Mouse (Mus musculus): ENCODE measurements around the gene Slc13a2. TPM values are rescaled to one million over a fixed set of nuclear protein-coding genes. Genes with fewer than 3 reads are reported as not detected.

Gene Slc13a2
- polyA plus RNA-seq (2014; fragmentation: Nextera tagmentation; extraction: Ambion mirVana), result 0.07 and 0.12 TPM in 2 replicates

- no peaks in the 10 kb centered on the region; the same call in 1 of the 2 replicates for H3K27me3 ChIP-seq (replicated peaks; ENCODE audit: control insufficient read depth, insufficient read depth, low read length)
- no peak within 1 kb of the TSS for H3K9ac ChIP-seq (ENCODE audit: low read length)
- no peak for ATAC-seq (replicated peaks; ENCODE audit: low FRiP score, low TSS enrichment, low read depth)
- WGBS, result 20% methylated on average over 13 of the region's 13 CpGs
- DNase-seq (ENCODE audit: low spot score), result no peak
- H3K4me1 ChIP-seq (replicated peaks; ENCODE audit: control insufficient read depth, insufficient read depth, low read length), result no peaks in the 10 kb centered on the region
- no peaks in the 10 kb centered on the region for H3K36me3 ChIP-seq (ENCODE audit: control insufficient read depth, insufficient read depth, low read length)
- H3K4me3 ChIP-seq (ENCODE audit: low read depth, low read length), result no peak within 1 kb of the TSS
- H3K9me3 ChIP-seq (ENCODE audit: control insufficient read depth, low read length), result no peaks in the 10 kb centered on the region
- no peak within 1 kb of the TSS for H3K4me2 ChIP-seq (ENCODE audit: low read length)
- H3K27ac ChIP-seq (ENCODE audit: low read depth), result no peak within 1 kb of the TSS
Measured at GRCm38 (mm10) chr11:78422055-78422819, at the start of gene Slc13a2. TSS of gene Slc13a2 (minus strand) at chr11:78422217.

GRCm38 (mm10) chr11:78471326-78472103 lies 49.5 kb upstream of the Slc13a2 start:
- ATAC-seq (replicated peaks; ENCODE audit: low FRiP score, low TSS enrichment, low read depth), result no peak
- no peak overlapping the region for H3K4me3 ChIP-seq (ENCODE audit: low read depth, low read length)
- peaks cover 3% of the 10 kb centered on the region; the same call in 1 of the 2 replicates for H3K4me1 ChIP-seq (replicated peaks; ENCODE audit: control insufficient read depth, insufficient read depth, low read length)
- no peaks in the 10 kb centered on the region for H3K9me3 ChIP-seq (ENCODE audit: control insufficient read depth, low read length)
- no peaks in the 10 kb centered on the region for H3K27me3 ChIP-seq (replicated peaks; ENCODE audit: control insufficient read depth, insufficient read depth, low read length)
- 88% methylated on average over 10 of the region's 10 CpGs for WGBS
- no peak overlapping the region for H3K27ac ChIP-seq (ENCODE audit: low read depth)
- no peak overlapping the region for H3K9ac ChIP-seq (ENCODE audit: low read length)
- H3K36me3 ChIP-seq (ENCODE audit: control insufficient read depth, insufficient read depth, low read length), result 0 out of 2 replicates have a peak, but pooled peaks cover 2% of the 10 kb centered on the region
- H3K4me2 ChIP-seq (ENCODE audit: low read length), result no peak overlapping the region
- no peak for DNase-seq (ENCODE audit: low spot score)

GRCm38 (mm10) chr11:78467932-78468331 lies 45.9 kb upstream of the Slc13a2 start:
- 49% methylated on average over 3 of the region's 3 CpGs for WGBS
- H3K27ac ChIP-seq (ENCODE audit: low read depth), result no peak overlapping the region

DNA sequence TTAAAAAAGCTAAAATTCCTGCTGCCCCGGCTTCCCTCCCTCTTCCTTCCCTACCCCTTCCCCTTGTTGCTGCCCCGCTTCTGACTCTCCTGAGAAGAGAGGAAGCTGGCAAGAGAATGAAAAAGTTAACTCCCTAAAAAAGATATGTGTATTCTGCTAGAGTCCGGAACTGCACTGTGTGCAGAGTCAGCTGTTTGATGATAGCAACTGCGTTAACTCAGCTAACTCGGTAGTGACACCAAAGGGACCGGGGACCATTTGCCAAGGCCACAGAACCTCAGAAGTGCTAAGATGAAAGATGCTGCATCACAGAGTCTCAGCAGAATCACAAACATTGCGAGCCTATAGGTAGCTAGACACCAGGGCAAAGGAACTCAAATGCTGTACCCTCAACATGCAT lies 45.5 kb upstream of the Slc13a2 start:
- Histone ChIP-seq H3K9ac (ENCODE audit: low read length) (no peak overlapping the region), H3K27ac (ENCODE audit: low read depth) (no peak overlapping the region), H3K27me3 (replicated peaks; ENCODE audit: control insufficient read depth, insufficient read depth, low read length) (no peaks in the 10 kb centered on the region), H3K36me3 (ENCODE audit: control insufficient read depth, insufficient read depth, low read length) (0 out of 2 replicates have a peak, but pooled peaks cover 2% of the 10 kb centered on the region), H3K9me3 (ENCODE audit: control insufficient read depth, low read length) (no peaks in the 10 kb centered on the region), H3K4me3 (ENCODE audit: low read depth, low read length) (no peak overlapping the region), H3K4me2 (ENCODE audit: low read length) (no peak overlapping the region), H3K4me1 (replicated peaks; ENCODE audit: control insufficient read depth, insufficient read depth, low read length) (peaks cover 15% of the 10 kb centered on the region; the same call in 1 of the 2 replicates)
- ATAC-seq (replicated peaks; ENCODE audit: low FRiP score, low TSS enrichment, low read depth), result no peak
- WGBS, result 83% methylated on average over 7 of the region's 7 CpGs
- no peak for DNase-seq (ENCODE audit: low spot score)

More at GRCm38 (mm10) chr11:78467932-78468331, 45.9 kb upstream of the Slc13a2 start:
- no peak overlapping the region for H3K4me3 ChIP-seq (ENCODE audit: low read depth, low read length)
- H3K9ac ChIP-seq (ENCODE audit: low read length), result no peak overlapping the region
- no peaks in the 10 kb centered on the region for H3K27me3 ChIP-seq (replicated peaks; ENCODE audit: control insufficient read depth, insufficient read depth, low read length)
- no peak for ATAC-seq (replicated peaks; ENCODE audit: low FRiP score, low TSS enrichment, low read depth)
- no peak for DNase-seq (ENCODE audit: low spot score)
- H3K4me1 ChIP-seq (replicated peaks; ENCODE audit: control insufficient read depth, insufficient read depth, low read length), result peaks cover 15% of the 10 kb centered on the region; the same call in 1 of the 2 replicates
- 0 out of 2 replicates have a peak, but pooled peaks cover 2% of the 10 kb centered on the region for H3K36me3 ChIP-seq (ENCODE audit: control insufficient read depth, insufficient read depth, low read length)
- no peak overlapping the region for H3K4me2 ChIP-seq (ENCODE audit: low read length)
- H3K9me3 ChIP-seq (ENCODE audit: control insufficient read depth, low read length), result no peaks in the 10 kb centered on the region

- 70% methylated on average over 23 of the region's 23 CpGs for whole genome bisulfite sequencing
- Histone ChIP-seq H3K27ac (ENCODE audit: low read depth) (peak overlapping the region; percentile 91), H3K9me3 (ENCODE audit: control insufficient read depth, low read length) (0 out of 2 replicates have a peak, but pooled peaks cover 3% of the 10 kb centered on the region), H3K36me3 (ENCODE audit: control insufficient read depth, insufficient read depth, low read length) (0 out of 2 replicates have a peak, but pooled peaks cover 1% of the 10 kb centered on the region), H3K4me1 (replicated peaks; ENCODE audit: control insufficient read depth, insufficient read depth, low read length) (peaks cover 15% of the 10 kb centered on the region; the same call in 1 of the 2 replicates), H3K4me3 (ENCODE audit: low read depth, low read length) (peak overlapping the region; percentile 87), H3K4me2 (ENCODE audit: low read length) (peak overlapping the region; percentile 78), H3K27me3 (replicated peaks; ENCODE audit: control insufficient read depth, insufficient read depth, low read length) (no peaks in the 10 kb centered on the region), H3K9ac (ENCODE audit: low read length) (peak overlapping the region; percentile 79)
- DNase-seq (ENCODE audit: low spot score), result no peak
- peak; percentile 36 for ATAC-seq (replicated peaks; ENCODE audit: low FRiP score, low TSS enrichment, low read depth)
Measured at GRCm38 (mm10) chr11:78466242-78466912, 44.4 kb upstream of the Slc13a2 start.

- Histone ChIP-seq H3K9me3 (ENCODE audit: control insufficient read depth, low read length) (0 out of 2 replicates have a peak, but pooled peaks cover 3% of the 10 kb centered on the region), H3K9ac (ENCODE audit: low read length) (peak within 1 kb of the TSS; percentile 79), H3K4me3 (ENCODE audit: low read depth, low read length) (peak within 1 kb of the TSS; percentile 87), H3K36me3 (ENCODE audit: control insufficient read depth, insufficient read depth, low read length) (no peaks in the 10 kb centered on the region), H3K4me1 (replicated peaks; ENCODE audit: control insufficient read depth, insufficient read depth, low read length) (peaks cover 15% of the 10 kb centered on the region; the same call in 1 of the 2 replicates), H3K4me2 (ENCODE audit: low read length) (peak within 1 kb of the TSS; percentile 78), H3K27me3 (replicated peaks; ENCODE audit: control insufficient read depth, insufficient read depth, low read length) (no peaks in the 10 kb centered on the region), H3K27ac (ENCODE audit: low read depth) (peak within 1 kb of the TSS; percentile 91)
- under 1% methylated on average over 41 of the region's 41 CpGs for WGBS
- ATAC-seq (replicated peaks; ENCODE audit: low FRiP score, low TSS enrichment, low read depth), result peak; percentile 94
- DNase-seq (ENCODE audit: low spot score), result peak; percentile 92
Measured at GRCm38 (mm10) chr11:78465568-78466180, 43.7 kb upstream of the Slc13a2 start, which contains the start of gene Slc46a1. TSS of gene Slc46a1 (plus strand) at chr11:78465697.

DNA sequence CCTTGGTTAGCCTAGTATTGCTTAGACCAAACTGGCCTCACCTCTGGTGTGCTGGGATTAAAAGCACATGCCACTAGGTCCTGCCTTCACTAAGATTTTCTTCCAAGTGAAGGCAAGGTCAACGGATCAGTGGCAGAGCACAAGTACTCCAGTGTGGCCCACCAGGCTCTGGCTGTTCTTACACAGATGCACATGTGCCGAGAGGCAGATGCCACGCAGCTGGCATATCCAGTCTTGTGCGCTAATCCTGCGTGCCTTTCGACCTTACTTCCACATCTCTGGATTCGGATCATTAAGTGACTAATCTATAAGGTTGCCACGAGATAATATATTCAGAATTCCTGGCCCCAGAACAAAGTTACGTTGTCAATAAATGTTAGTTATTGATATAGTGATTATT lies 43.1 kb upstream of the Slc13a2 start:
- peak overlapping the region; percentile 78 for H3K4me2 ChIP-seq (ENCODE audit: low read length)
- H3K27ac ChIP-seq (ENCODE audit: low read depth), result peak overlapping the region; percentile 91; the same call in 1 of the 2 replicates
- H3K4me3 ChIP-seq (ENCODE audit: low read depth, low read length), result peak overlapping the region; percentile 87
- H3K36me3 ChIP-seq (ENCODE audit: control insufficient read depth, insufficient read depth, low read length), result no peaks in the 10 kb centered on the region
- WGBS, result 37% methylated on average over 9 of the region's 9 CpGs
- DNase-seq (ENCODE audit: low spot score) (no peak), ATAC-seq (replicated peaks; ENCODE audit: low FRiP score, low TSS enrichment, low read depth) (no peak)
- peak overlapping the region; percentile 79 for H3K9ac ChIP-seq (ENCODE audit: low read length)
- H3K4me1 ChIP-seq (replicated peaks; ENCODE audit: control insufficient read depth, insufficient read depth, low read length), result peaks cover 15% of the 10 kb centered on the region; the same call in 1 of the 2 replicates
- no peaks in the 10 kb centered on the region for H3K27me3 ChIP-seq (replicated peaks; ENCODE audit: control insufficient read depth, insufficient read depth, low read length)
- 0 out of 2 replicates have a peak, but pooled peaks cover 3% of the 10 kb centered on the region for H3K9me3 ChIP-seq (ENCODE audit: control insufficient read depth, low read length)

Measured in intestine, embryonic 14.5 days (tissue).